Mouse (Mus musculus) brain, embryonic 18.5 days (tissue): ENCODE measurements around the gene Cdk15.

Experiments
- DNase-seq: peaks from one replicate; pipeline ENCODE4 v3.0.0-alpha.2; 2012; ENCODE audit warnings: low read depth, low spot score

Cdk15 gene

GRCm38 (mm10) chr1:59321880-59322836 lies 65.5 kb downstream of the Cdk15 start:
- no peak for DNase-seq

- no peak for DNase-seq
Measured at GRCm38 (mm10) chr1:59326854-59327395, 70.2 kb downstream of the Cdk15 start.

- DNase-seq, result no peak
Measured at GRCm38 (mm10) chr1:59332737-59333385, 76.2 kb downstream of the Cdk15 start.

- DNase-seq, result no peak
Measured at GRCm38 (mm10) chr1:59333386-59333759, 76.7 kb downstream of the Cdk15 start.

GRCm38 (mm10) chr1:59333860-59334561 lies 77.3 kb downstream of the Cdk15 start:
- no peak for DNase-seq

- no peak for DNase-seq
Measured at GRCm38 (mm10) chr1:59334562-59334890, 77.8 kb downstream of the Cdk15 start.

- DNase-seq, result no peak
Measured at GRCm38 (mm10) chr1:59336256-59336655, 79.5 kb downstream of the Cdk15 start.

GRCm38 (mm10) chr1:59340814-59341588 lies 84.3 kb downstream of the Cdk15 start:
- DNase-seq, result no peak

GRCm38 (mm10) chr1:59341697-59342096 lies 85.0 kb downstream of the Cdk15 start:
- no peak for DNase-seq

- DNase-seq, result no peak
Measured at GRCm38 (mm10) chr1:59342146-59342545, 85.4 kb downstream of the Cdk15 start.

- no peak for DNase-seq
Measured at GRCm38 (mm10) chr1:59352706-59353105, 96.0 kb downstream of the Cdk15 start.

- DNase-seq, result no peak
Measured at GRCm38 (mm10) chr1:59355440-59355839, 98.7 kb downstream of the Cdk15 start.

- no peak for DNase-seq
Measured at GRCm38 (mm10) chr1:59359136-59359535, 102.4 kb downstream of the Cdk15 start.

GRCm38 (mm10) chr1:59360834-59361233 lies 104.1 kb downstream of the Cdk15 start:
- DNase-seq, result no peak

- DNase-seq, result no peak
Measured at GRCm38 (mm10) chr1:59361460-59361859, 104.8 kb downstream of the Cdk15 start.

GRCm38 (mm10) chr1:59361966-59362365 lies 105.3 kb downstream of the Cdk15 start:
- no peak for DNase-seq

GRCm38 (mm10) chr1:59364463-59365040 lies 107.8 kb downstream of the Cdk15 start:
- no peak for DNase-seq

- DNase-seq, result no peak
Measured at GRCm38 (mm10) chr1:59367928-59368648, 111.4 kb downstream of the Cdk15 start.

- no peak for DNase-seq
Measured at GRCm38 (mm10) chr1:59368649-59369319, 112.1 kb downstream of the Cdk15 start.

GRCm38 (mm10) chr1:59369320-59369685 lies 112.6 kb downstream of the Cdk15 start:
- DNase-seq, result no peak
